Mouse (Mus musculus): ENCODE results near the gene Il17rd. TPM values are rescaled to one million over a fixed set of nuclear protein-coding genes. Genes with fewer than 3 reads are reported as not detected.

Gene Il17rd
- total RNA-seq, 2 experiments from 2014 or later = 11.9 to 12.6 TPM

- DNase-seq (ENCODE audit: low spot score in 2 of 2) = no peak
Measured at GRCm38 (mm10) chr14:27141486-27141885, 102.7 kb downstream of the Il17rd start.

- DNase-seq (ENCODE audit: low spot score in 2 of 2) = no peak
Measured at GRCm38 (mm10) chr14:27142680-27143079, 103.9 kb downstream of the Il17rd start.

- DNase-seq (ENCODE audit: low spot score in 2 of 2) = peak in 1 of 2 experiments; percentile 30
Measured at GRCm38 (mm10) chr14:27145171-27146045, 106.7 kb downstream of the Il17rd start.

- no peak for DNase-seq (ENCODE audit: low spot score in 2 of 2)
Measured at GRCm38 (mm10) chr14:27147726-27148125, 109.0 kb downstream of the Il17rd start.

GRCm38 (mm10) chr14:27149401-27149800 lies 110.7 kb downstream of the Il17rd start:
- DNase-seq (ENCODE audit: low spot score in 2 of 2) = no peak

- DNase-seq (ENCODE audit: low spot score in 2 of 2) = no peak
Measured at GRCm38 (mm10) chr14:27150011-27150640, 111.4 kb downstream of the Il17rd start.

- DNase-seq (ENCODE audit: low spot score in 2 of 2) = no peak
Measured at GRCm38 (mm10) chr14:27151432-27151831, 112.7 kb downstream of the Il17rd start.

- DNase-seq (ENCODE audit: low spot score in 2 of 2) = no peak
Measured at GRCm38 (mm10) chr14:27155088-27155487, 116.3 kb downstream of the Il17rd start.

GRCm38 (mm10) chr14:27156032-27156431 lies 117.3 kb downstream of the Il17rd start:
- no peak for DNase-seq (ENCODE audit: low spot score in 2 of 2)

Other genes with a start within 250 kb of the Il17rd start
- gene Asb14, start 144.4 kb upstream of the Il17rd start, total RNA-seq (2021) = 10 to 100 TPM in 1 of 2 experiments, 1 to 10 TPM in 1; 10.0 to 17.6 TPM
- 10 to 100 TPM; 30.7 to 31.7 TPM for gene Appl1, start 67.7 kb upstream of the Il17rd start, total RNA-seq (2021)
- gene Hesx1, start 44.5 kb upstream of the Il17rd start, total RNA-seq (2021) = under 1 TPM in 1 of 2 experiments, not detected in 1; 0.47 TPM
- 10 to 100 TPM; 24.8 to 25.1 TPM for gene Arhgef3, start 76.0 kb downstream of the Il17rd start, total RNA-seq (2021)

Data from gastrocnemius, postnatal 4 days (tissue).